Mouse (Mus musculus) CH12.LX (cell line): Measurements from ENCODE around the gene Calhm3.

ENCODE experiments used
- KAT2A ChIP-seq: IDR thresholded peaks from 2 replicates; pipeline ENCODE4 v1.6.1; 2012; ENCODE audit warnings: low read length, improper control_type of control experiment, inconsistent platforms; ENCODE audit not compliant: insufficient replicate concordance
- POLR2A ChIP-seq: IDR thresholded peaks from 2 replicates; pipeline ENCODE4 v1.6.1; 2011; ENCODE audit warnings: low read depth, mild to moderate bottlenecking, improper control_type of control experiment, low read length
- SIN3A ChIP-seq: IDR thresholded peaks from 2 replicates; pipeline ENCODE4 v1.6.1; 2012; ENCODE audit warnings: low read length, improper control_type of control experiment, inconsistent platforms
- ZKSCAN1 ChIP-seq: IDR thresholded peaks from 2 replicates; pipeline ENCODE4 v1.6.1; 2012; ENCODE audit warnings: low read depth, inconsistent platforms, low read length, improper control_type of control experiment, borderline replicate concordance
- ZNF384 ChIP-seq: IDR thresholded peaks from 2 replicates; pipeline ENCODE4 v1.6.1; 2012; ENCODE audit warnings: low read depth, low read length, improper control_type of control experiment, inconsistent platforms

- TF ChIP-seq SIN3A (no peak), POLR2A (no peak), ZNF384 (no peak), KAT2A (no peak), ZKSCAN1 (no peak)
These were observed 19.4 kb upstream of the Calhm3 start for GRCm38 (mm10) chr19:47176916-47177505.
